Mouse (Mus musculus): ENCODE results near the gene Gm13697.

The Gm13697 gene

DNA sequence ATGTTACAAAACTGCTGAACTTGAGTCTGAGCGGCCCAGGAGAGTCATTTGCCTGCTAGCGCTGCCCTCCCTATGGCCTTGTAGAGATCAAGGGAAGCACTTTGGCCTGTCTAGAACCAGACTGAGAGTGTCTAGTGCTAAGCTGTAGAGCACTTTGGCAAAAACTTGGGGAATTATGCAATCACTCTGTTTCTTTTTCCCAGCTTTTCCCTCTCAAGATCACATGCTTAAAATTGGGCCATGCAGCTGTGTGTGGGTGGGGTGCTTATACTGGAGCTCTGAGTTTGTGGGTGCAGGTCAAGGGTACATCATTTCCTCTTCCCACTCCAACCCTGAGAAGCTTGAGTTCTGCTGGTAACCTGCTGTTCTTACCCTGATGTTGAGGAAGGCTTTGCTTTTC lies 38.4 kb downstream of the Gm13697 start:
- TF ChIP-seq GATA4 (IDR thresholded peaks at IDR 0.05; ENCODE audit: insufficient replicate concordance, low read length) = no peak

- no peak for TF ChIP-seq GATA4 (IDR thresholded peaks at IDR 0.05; ENCODE audit: insufficient replicate concordance, low read length)
These were observed 38.8 kb downstream of the Gm13697 start for GRCm38 (mm10) chr2:84023319-84023718.

- no peak for TF ChIP-seq GATA4 (IDR thresholded peaks at IDR 0.05; ENCODE audit: insufficient replicate concordance, low read length)
These were observed 40.7 kb downstream of the Gm13697 start for GRCm38 (mm10) chr2:84025217-84025616.

DNA sequence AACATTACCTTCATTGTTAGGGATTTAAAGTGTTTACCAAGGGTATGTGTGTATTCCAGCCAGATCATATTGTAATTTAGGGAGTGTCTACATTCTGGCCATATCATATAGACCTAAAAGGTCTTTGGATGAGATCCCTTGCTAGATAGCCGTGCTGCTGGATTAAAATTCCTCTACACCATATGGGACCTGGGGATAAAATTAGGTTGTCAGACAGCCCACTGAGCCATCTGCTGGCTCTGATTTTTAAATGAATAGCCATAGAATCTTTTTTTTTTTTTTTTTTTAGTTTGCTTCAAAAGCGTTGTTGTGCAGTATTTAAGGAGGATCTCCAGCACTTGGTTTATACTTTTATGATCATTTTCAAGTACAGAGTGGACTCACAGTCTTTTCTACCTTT lies 48.0 kb downstream of the Gm13697 start:
- TF ChIP-seq GATA4 (IDR thresholded peaks at IDR 0.05; ENCODE audit: insufficient replicate concordance, low read length) = no peak

- no peak for TF ChIP-seq GATA4 (IDR thresholded peaks at IDR 0.05; ENCODE audit: insufficient replicate concordance, low read length)
These were observed 51.5 kb downstream of the Gm13697 start for GRCm38 (mm10) chr2:84035997-84036396.
